Comparison of ENCODE assay signal across 24 mouse cellular contexts in genomic region chr9:101012433-101012832, GRCm38 (mm10). TPM values are rescaled to one million over a fixed set of nuclear protein-coding genes. Genes with fewer than 3 reads are reported as not detected.
A peak's percentile ranks its signal among the peaks of the same experiment; 100 is the strongest.
DNase-seq lines count a peak whose midpoint lies in the region; ATAC-seq and TF ChIP-seq lines count a peak whose summit lies in the region.
"Had no signal": no experiment of that assay in that cellular context is flagged by ENCODE, and none has a peak within 500 bp of the region (broad histone marks: within the 10 kb centered on the region; RNA-seq: fewer than 3 reads in every experiment).

No protein-coding gene starts in this region.

- H3K9me3 ChIP-seq in ES-E14 (ENCODE audit: control insufficient read depth, insufficient read depth, low read depth, low read length), result no peaks in the 10 kb centered on the region
- no peaks in the 10 kb centered on the region for H3K9me3 ChIP-seq in liver, embryonic 13.5 days (replicated peaks)
- H3K9me3 ChIP-seq: embryonic facial prominence, embryonic 12.5 days; limb, embryonic 10.5 days; limb, embryonic 15.5 days; lung, embryonic 15.5 days had no signal

- no peak overlapping the region for H3K4me2 ChIP-seq in liver, embryonic 13.5 days
- H3K4me2 ChIP-seq: embryonic facial prominence, embryonic 12.5 days; forebrain, embryonic 13.5 days; limb, embryonic 15.5 days; lung, embryonic 15.5 days; midbrain, embryonic 13.5 days had no signal

- peak overlapping the region; percentile 20; the same call in 1 of the 2 replicates for H3K9ac ChIP-seq in ES-E14 (ENCODE audit: insufficient read depth, low read depth, low read length, poor library complexity, severe bottlenecking)
- no peak overlapping the region for H3K9ac ChIP-seq in liver, embryonic 13.5 days
- H3K9ac ChIP-seq: embryonic facial prominence, embryonic 12.5 days; forebrain, embryonic 13.5 days; limb, embryonic 15.5 days; lung, embryonic 15.5 days; midbrain, embryonic 13.5 days had no signal

- TF ChIP-seq CTCF in thymus, adult 2 months (IDR thresholded peaks at IDR 0.05; ENCODE audit: borderline replicate concordance, control insufficient read depth, extremely low read depth, insufficient read depth, low read length, poor library complexity), result no peak
- TF ChIP-seq CTCF in layer of hippocampus, adult 2 months (conservative IDR thresholded peaks at IDR 0.05), result no peak

- no peak overlapping the region for H3K27ac ChIP-seq in ES-E14 (ENCODE audit: insufficient read depth, low read depth, low read length, poor library complexity, severe bottlenecking)
- no peak overlapping the region for H3K27ac ChIP-seq in liver, embryonic 13.5 days
- no peak overlapping the region for H3K27ac ChIP-seq in thymus, adult 2 months (ENCODE audit: control insufficient read depth, insufficient read depth, low read length)
- no peak overlapping the region for H3K27ac ChIP-seq in layer of hippocampus, adult 2 months
- H3K27ac ChIP-seq: embryonic facial prominence, embryonic 12.5 days; forebrain, embryonic 13.5 days; kidney, postnatal 0 days; limb, embryonic 10.5 days; limb, embryonic 15.5 days; lung, embryonic 15.5 days; midbrain, embryonic 13.5 days had no signal

- no peak for TF ChIP-seq POLR2A in thymus, adult 2 months (IDR thresholded peaks at IDR 0.05; ENCODE audit: control insufficient read depth, extremely low read depth, insufficient read depth, low read length, poor library complexity)

- ATAC-seq in erythroblast, adult 5-6 weeks (replicated peaks; ENCODE audit: low FRiP score, poor library complexity, severe bottlenecking), result peak; percentile 64
- ATAC-seq in liver, embryonic 13.5 days (ENCODE audit: low read depth), result peak; percentile 86
- peak; percentile 85 for ATAC-seq in megakaryocyte progenitor cell, adult 5-6 weeks (replicated peaks; ENCODE audit: poor library complexity)
- ATAC-seq: forebrain, embryonic 13.5 days; hindbrain, embryonic 16.5 days; midbrain, embryonic 13.5 days had no signal

- H3K27me3 ChIP-seq in liver, embryonic 13.5 days, result no peaks in the 10 kb centered on the region
- H3K27me3 ChIP-seq in thymus, adult 2 months (ENCODE audit: control insufficient read depth, insufficient read depth, low read length), result no peaks in the 10 kb centered on the region
- H3K27me3 ChIP-seq: embryonic facial prominence, embryonic 12.5 days; forebrain, embryonic 13.5 days; limb, embryonic 15.5 days; lung, embryonic 15.5 days; midbrain, embryonic 13.5 days had no signal

- WGBS in liver, embryonic 13.5 days (ENCODE audit: insufficient replicate concordance), result 45% methylated on average over 10 of the region's 10 CpGs
- 96% methylated on average over 10 of the region's 10 CpGs for WGBS in thymus, adult 2 months

- no peak overlapping the region for H3K4me3 ChIP-seq in ES-E14 (ENCODE audit: insufficient read depth in 1 of 2, low read depth in 1 of 2, low read length in 2 of 2, poor library complexity in 1 of 2, severe bottlenecking in 1 of 2)
- H3K4me3 ChIP-seq in liver, embryonic 13.5 days (replicated peaks), result no peak overlapping the region
- H3K4me3 ChIP-seq in thymus, adult 2 months (ENCODE audit: control insufficient read depth, insufficient read depth, low read length), result no peak overlapping the region
- no peak overlapping the region for H3K4me3 ChIP-seq in layer of hippocampus, adult 2 months
- H3K4me3 ChIP-seq: embryonic facial prominence, embryonic 12.5 days; forebrain, embryonic 13.5 days; limb, embryonic 10.5 days; limb, embryonic 15.5 days; lung, embryonic 15.5 days; midbrain, embryonic 13.5 days had no signal

- in situ Hi-C loops in ES-E14 (cut with MboI; ENCODE audit: low sequenced_read_pairs in 2 of 2, unreplicated experiment in 2 of 2), result no loop called here

- H3K36me3 ChIP-seq in ES-E14 (ENCODE audit: control insufficient read depth, insufficient read depth, low read length, poor library complexity, severe bottlenecking), result no peaks in the 10 kb centered on the region
- no peaks in the 10 kb centered on the region for H3K36me3 ChIP-seq in liver, embryonic 13.5 days
- no peaks in the 10 kb centered on the region for H3K36me3 ChIP-seq in thymus, adult 2 months (ENCODE audit: control insufficient read depth, insufficient read depth, low read length)

- H3K4me1 ChIP-seq in ES-E14 (ENCODE audit: control insufficient read depth in 2 of 2, insufficient read depth in 2 of 2, low read length in 2 of 2, poor library complexity in 1 of 2), result peaks cover 0 to 4% of the 10 kb centered on the region in 2 experiments; a peak in 1 of 4 replicates
- peaks cover 15% of the 10 kb centered on the region for H3K4me1 ChIP-seq in liver, embryonic 13.5 days (replicated peaks)
- no peaks in the 10 kb centered on the region for H3K4me1 ChIP-seq in thymus, adult 2 months (replicated peaks; ENCODE audit: control insufficient read depth, insufficient read depth, low read length)
- H3K4me1 ChIP-seq: embryonic facial prominence, embryonic 12.5 days; forebrain, embryonic 13.5 days; limb, embryonic 10.5 days; midbrain, embryonic 13.5 days had no signal

- DNase-seq in ES-E14 (ENCODE audit: low read depth, low spot score), result no peak
- DNase-seq in liver, embryonic 13.5 days, result peak; percentile 40
- no peak for DNase-seq in thymus, postnatal 36 days
- DNase-seq in thymus, adult 2 months, result no peak
- no peak for DNase-seq in layer of hippocampus, adult 2 months (ENCODE audit: low spot score in 2 of 2)
- DNase-seq: adrenal gland, postnatal 10 days; cerebellum, adult 11 months; cerebellum, adult 9-10 months; embryo, embryonic 11 days; gastrocnemius, postnatal 10 days; kidney, adult 18-20 months; layer of hippocampus, adult 9-11 months; right cerebral cortex, postnatal 25 days; thymus, postnatal 25 days had no signal

TF ChIP-seq in ES-E14, 5 proteins besides CTCF, POLR2A, EP300 and RAD21:
- TF ChIP-seq MAFK (IDR thresholded peaks at IDR 0.05; ENCODE audit: insufficient read depth, low read depth, low read length) (no peak), CHD2 (IDR thresholded peaks at IDR 0.05; ENCODE audit: low read depth, low read length) (no peak), ZNF384 (IDR thresholded peaks at IDR 0.05; ENCODE audit: low read depth, low read length) (no peak), HCFC1 (IDR thresholded peaks at IDR 0.05; ENCODE audit: borderline replicate concordance, insufficient read depth, low read length) (no peak), ZC3H11A (IDR thresholded peaks at IDR 0.05; ENCODE audit: borderline replicate concordance, low read depth, low read length) (no peak)

RNA-seq across cellular contexts. Expression of gene Pccb, which starts 22.3 kb away (rescaled TPM):
- 24.8 and 27.0 TPM in 2 replicates for total RNA-seq in ES-E14 (2012; rRNA removed)
- 7.7 and 11.3 TPM in 2 replicates for total RNA-seq in erythroblast, adult 5-6 weeks (2015; ENCODE audit: low replicate concordance)
- total RNA-seq in erythroblast, adult 5-6 weeks (2017; ENCODE audit: low replicate concordance), result 4.9 and 7.4 TPM in 2 replicates
- 7.6 and 8.4 TPM in 2 replicates for polyA plus RNA-seq in liver, embryonic 13.5 days (2015; fragmentation: Nextera tagmentation; extraction: Ambion mirVana)
- total RNA-seq in megakaryocyte progenitor cell, adult 5-6 weeks (2015), result 19.4 and 21.7 TPM in 2 replicates
- 16.0 and 18.2 TPM in 2 replicates for total RNA-seq in megakaryocyte progenitor cell, adult 5-6 weeks (2017)
- polyA plus RNA-seq in thymus, adult 2 months (2012; rRNA removed), result 43.4 and 43.8 TPM in 2 replicates
- 10 to 100 TPM; 43.5 to 45.5 TPM for total RNA-seq in layer of hippocampus, adult 2 months (2021)
